Mouse (Mus musculus): ENCODE results near the gene Atg7.

GRCm38 (mm10) chr6:114724351-114724750 is 81.5 kb downstream of the Atg7 start:
- TF ChIP-seq CTCF (IDR thresholded peaks at IDR 0.05; ENCODE audit: low read depth) (no peak), EP300 (IDR thresholded peaks at IDR 0.05; ENCODE audit: low read depth) (no peak)
